Mouse (Mus musculus): ENCODE measurements around the gene Cpe.
"Not testable (repeated sequence)": the region's sequence is repeated elsewhere in the genome, so short reads cannot be mapped to it uniquely, and the experiment has no call there.

Gene Cpe

DNA sequence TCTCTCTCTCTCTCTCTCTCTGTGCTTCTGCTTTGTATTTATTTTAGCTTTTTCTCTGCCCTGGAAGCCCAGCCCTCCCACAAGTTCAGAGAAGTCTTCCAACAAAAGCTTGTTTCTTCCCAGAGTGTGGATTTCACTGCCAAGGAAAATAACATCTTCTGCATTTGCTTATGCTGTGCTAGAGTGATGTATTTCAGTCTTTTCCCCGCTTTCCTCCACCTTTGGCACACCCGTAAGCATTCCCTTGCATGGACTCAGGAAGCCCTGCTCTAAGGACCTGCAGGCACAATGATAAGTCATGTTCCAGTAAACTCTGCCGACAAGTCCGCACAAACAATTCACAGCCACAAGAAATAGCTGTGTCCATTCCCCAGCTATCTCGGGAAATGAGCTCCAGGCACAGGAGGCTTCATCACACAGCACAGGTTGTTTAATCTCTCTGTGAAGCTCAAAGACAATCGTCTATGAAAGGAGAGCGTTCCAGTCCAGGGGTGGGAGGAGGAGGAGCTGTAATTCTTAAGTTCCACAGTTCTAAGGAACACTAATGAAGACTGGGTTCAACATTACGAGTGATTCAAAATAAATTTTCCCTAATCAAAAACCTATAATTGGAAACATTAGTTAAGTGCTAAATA lies 17.8 kb downstream of the Cpe start:
- DNase-seq (ENCODE audit: low read depth, low spot score): peak; percentile 43

DNA sequence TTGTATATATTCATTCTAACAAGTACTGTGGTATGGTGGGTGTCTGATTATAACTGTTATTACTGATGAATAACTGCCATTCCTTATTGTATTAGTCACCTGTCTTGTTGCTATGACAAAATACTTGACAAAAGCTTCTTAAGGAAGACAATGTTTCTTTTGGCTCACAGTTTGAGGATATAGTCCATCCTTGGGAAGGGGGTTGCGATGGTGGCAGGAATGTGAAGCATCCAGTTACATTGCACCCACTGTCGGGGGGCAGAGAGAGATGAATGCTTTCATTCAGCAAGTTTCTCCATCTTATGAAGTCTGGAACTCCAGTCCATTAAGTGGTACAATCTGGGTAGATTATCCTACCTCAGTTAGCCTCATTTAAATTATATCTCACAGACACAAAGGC lies 19.9 kb downstream of the Cpe start:
- no peak for DNase-seq (ENCODE audit: low read depth, low spot score)

DNA sequence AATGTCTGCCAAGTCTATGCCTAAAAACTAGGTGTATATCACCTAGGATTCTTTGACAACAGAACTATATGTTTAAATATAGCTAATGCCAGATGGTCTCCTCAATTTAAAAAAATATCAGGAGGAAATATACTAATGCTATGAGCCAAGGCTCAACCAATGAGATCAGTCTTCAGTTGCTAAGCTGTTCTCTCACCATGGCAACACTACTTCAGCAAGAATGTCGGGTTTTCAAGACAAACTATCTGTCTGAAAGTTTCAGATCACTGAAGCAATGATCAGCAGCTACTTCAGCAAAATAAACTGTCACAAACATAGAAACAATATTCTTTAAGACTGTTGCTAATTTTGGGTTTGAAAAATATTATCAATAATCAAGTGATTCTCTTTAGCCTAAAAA lies 20.9 kb downstream of the Cpe start:
- peak; percentile 64 for DNase-seq (ENCODE audit: low read depth, low spot score)

DNA sequence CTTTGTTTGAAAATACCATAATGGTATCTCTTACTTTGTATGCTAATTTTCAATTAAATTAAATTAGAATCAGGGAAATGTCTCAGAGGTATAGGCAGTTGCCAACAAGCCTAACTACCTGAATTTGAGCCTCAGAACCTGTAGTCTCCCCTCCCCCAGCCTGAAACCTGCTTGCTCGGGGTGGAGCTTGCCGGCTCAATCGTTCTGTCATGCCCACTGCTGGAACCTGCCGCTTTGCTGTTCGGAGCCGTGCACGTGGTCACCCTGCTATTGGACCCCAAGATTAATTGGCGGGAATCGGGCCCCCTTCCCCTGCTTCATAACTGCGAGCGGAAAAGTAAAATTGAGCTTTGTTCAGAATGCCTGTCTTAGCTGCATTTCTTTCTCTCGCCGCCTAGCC lies 26.5 kb downstream of the Cpe start:
- not testable (repeated sequence) for DNase-seq (ENCODE audit: low read depth, low spot score)

DNA sequence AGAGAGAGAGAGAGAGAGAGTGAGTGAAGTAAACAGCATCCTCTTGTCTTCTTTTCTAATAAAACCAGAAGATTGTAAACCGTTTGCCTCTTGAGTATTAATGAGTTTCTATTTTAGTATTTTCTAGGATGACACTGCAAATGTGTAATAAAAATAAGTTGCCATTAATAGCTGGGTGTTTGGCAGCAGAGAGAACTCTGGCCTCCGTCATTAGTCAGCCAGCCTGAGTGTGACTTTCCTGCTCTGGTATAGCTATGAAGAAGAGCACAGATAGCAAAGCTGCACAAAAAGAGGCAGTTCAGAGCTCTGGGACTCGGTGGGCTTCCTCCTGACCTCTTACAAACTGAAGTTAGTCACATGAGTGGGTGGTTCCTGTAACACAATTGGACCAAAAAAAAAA lies 27.3 kb downstream of the Cpe start:
- DNase-seq (ENCODE audit: low read depth, low spot score): peak; percentile 85

DNA sequence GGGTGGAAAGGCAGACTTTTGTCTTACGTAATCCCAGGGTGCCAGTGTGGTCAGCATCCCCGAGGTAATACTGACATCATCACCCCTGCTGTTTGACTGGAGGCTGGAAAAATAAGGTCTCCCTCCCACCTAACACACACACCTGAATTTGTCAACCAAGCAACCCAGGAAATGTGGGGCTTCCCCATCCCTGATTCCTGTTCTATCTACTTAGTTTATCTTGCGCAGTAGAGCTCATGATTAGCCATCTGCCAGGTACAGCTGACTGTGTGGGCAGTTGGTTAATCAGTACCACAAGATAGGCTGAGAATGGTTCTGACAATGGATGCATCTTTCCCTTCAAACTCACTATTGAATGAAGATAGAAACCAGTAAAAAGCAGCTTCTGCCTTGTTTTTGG lies 28.0 kb downstream of the Cpe start:
- peak; percentile 96 for DNase-seq (ENCODE audit: low read depth, low spot score)

DNA sequence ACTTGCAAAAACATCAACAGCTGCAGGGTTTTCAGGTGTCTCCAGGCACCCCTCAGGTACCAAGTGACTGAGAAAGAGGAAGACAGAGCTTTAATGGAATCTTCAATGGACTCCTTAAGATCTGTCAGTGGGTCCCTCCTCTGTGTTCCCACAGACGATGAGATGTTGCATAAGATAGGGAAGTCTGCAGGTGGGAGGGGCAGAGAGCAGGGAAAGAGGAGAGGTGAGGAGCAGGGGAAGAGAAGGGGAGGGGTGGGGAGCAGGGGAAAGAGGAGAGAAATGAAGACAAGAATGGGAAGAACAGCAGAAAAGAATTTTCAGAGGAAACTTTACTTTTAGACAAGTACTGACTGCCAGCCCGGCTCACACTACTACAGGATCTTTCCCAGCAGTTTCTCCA lies 28.5 kb downstream of the Cpe start:
- peak; percentile 51 for DNase-seq (ENCODE audit: low read depth, low spot score)

DNA sequence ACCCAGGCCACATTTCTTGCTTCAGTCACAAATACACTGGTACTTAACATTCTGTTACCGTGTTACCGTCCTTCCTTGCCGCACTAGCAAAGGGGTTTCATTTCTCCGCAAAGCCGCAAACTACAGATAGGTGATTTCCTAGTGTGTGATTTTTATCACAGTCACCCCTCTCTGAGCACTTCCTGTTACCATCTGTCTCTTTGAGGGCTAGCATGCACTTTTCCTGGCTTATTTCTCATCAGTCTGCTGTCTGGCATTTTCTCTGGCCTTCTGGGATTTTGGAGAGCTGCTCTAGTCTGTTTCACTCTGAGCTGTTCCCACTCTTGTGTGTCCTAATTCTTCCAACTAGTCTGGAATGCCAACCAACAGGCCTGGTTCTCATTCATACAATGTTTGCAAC lies 33.8 kb downstream of the Cpe start:
- peak; percentile 97 for DNase-seq (ENCODE audit: low read depth, low spot score)

DNA sequence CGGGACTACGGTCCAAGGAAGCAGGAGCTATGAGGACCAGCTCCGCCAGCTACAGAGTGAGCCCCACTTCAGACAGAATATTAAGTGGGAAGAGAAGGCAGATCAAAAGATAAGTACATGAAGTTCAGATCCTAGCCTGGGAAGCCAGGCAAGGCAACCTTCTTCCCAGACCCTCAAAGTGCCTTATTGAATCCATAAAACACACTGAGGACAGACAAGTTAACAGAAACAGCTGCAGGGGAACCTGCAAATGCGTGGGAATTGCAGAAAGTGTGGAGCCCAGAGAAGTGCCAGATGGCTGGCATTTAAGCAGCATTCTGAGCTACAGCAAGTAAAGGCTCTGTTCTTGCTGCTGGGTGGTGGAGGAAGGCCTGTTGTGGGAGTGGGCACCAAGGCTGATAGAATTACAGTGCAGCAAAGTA lies 34.9 kb downstream of the Cpe start:
- peak; percentile 91 for DNase-seq (ENCODE audit: low read depth, low spot score)

DNA sequence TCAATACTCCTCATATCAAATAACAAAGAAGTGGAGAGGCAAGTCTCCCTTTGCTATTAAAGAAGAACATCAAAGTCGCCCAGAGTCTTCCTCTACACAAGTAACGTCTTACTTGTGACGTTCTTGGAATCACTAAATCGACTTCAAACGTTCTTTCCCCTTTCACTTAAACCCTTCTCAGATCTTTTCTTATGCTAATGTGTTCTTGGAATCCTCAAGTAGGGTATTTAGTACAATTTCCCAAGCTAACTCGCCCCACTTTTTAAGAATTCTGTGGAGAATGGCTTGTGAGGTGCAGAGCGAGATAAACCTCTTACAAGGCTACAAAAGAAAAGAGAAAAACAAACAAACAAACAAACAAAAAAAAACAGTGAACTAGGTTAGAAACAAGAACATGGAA lies 35.3 kb downstream of the Cpe start:
- DNase-seq (ENCODE audit: low read depth, low spot score): no peak

DNA sequence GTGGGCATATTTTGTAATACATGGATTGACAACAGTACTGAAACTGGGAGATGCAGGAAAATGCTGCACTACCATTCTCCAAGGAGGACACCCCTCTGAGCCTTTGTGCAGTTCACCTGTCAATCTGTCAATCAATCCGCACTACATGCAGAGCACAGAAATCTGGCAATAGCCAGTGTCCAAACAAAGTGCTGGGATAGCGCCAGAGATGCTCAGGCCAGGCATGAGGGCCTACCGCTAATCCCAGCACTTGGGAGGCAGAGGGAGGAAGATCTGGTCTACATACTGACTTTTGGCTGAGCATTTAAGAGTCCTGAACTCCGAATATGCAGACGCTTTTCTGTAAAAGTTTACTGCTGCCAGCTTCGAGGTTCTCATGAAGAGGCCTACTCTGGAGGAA lies 37.0 kb downstream of the Cpe start:
- peak; percentile 42 for DNase-seq (ENCODE audit: low read depth, low spot score)

DNA sequence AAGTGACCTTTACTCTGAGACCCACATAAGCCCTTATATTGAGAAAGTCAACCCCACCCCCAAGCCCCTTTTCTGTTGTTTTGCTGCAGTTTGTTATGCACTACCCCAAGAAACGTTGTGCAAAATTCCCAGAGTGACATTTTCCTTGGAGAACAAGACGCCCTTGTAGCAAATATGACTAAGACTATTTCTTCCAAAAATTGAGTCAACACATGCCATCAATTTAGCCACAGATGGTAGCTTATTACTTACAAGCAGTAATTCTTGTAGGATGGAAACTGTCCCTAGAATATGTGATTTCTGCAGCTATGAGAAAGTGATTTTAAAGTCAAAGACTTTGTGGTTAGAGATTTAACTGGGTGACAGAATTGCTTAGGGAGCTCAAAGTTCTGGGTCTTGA lies 37.8 kb downstream of the Cpe start:
- peak; percentile 89 for DNase-seq (ENCODE audit: low read depth, low spot score)

DNA sequence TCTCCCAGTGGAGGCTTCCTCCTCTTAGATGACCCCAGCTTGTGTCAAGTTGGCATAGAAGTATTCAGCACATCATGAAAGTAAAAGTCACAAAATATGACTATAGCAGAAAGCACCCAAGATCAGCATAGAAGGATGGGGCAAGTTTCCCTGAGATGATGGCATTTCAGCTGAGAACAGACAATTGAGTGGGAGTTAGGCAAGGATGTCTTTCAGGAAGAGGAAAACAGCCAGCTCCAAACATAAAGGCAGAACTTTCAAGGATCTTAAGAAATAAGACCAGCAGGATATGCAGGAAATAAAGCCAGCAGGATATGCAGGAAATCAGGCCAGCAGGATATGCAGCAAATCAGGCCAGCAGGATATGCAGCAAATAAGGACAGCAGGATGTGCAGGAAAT lies 40.6 kb downstream of the Cpe start:
- DNase-seq (ENCODE audit: low read depth, low spot score): peak; percentile 84

DNA sequence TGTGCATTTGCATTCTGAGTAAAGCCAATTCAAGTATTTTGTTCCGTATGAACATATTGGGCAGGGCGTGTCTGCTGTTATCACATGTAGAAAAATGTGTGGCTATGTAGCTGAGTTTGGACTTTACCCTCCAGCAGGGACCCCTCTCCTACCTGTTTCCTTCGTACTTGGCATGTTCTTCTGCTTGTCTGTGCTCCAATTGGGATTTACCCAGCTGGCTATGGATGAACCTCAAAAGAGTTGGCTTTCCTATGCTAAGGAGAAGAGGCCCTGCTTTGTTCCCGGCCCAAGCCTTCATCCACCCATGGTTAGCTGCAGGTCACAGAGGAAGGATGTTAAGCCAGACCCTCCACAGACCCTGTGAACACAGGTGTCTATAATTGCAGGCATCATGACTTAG lies 44.8 kb downstream of the Cpe start:
- DNase-seq (ENCODE audit: low read depth, low spot score): peak; percentile 30

DNA sequence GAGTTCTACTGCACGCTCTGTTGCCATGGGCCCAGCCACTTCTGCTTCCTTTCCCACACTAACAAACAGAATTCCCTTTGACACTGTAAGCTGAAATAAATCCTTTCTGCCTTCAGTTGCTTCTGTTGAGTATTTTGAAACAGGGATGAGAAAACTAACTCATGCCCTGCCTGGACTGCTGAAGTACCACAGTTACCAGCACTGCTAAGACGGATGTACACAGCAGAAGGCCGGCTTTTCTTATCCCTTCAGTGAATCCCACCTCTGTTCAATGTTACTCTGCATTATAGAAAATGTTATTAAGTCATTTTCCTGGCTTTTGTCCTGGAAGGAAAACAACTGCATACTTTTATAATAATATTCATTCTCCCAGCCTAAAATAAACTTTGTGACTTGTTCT lies 45.7 kb downstream of the Cpe start:
- no peak for DNase-seq (ENCODE audit: low read depth, low spot score)

DNA sequence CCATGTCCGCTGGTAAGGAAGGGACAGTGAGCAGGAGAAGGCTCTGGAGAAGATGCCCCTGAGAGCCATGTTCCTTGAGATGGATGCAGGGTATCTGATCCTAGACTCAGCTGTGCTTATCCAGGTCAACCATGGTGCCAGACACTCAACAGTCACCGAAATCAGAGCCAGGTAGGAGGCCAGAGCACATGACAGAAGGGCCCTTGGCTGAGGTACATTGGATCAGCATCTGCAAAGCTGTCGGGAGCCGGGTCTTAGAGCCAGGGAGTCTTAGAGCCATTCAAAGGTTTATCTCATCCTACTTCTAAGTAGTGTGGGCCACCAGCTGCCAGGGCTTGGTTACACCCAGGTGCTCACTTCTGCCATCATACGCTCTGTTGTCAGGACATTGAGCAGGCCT lies 46.4 kb downstream of the Cpe start:
- DNase-seq (ENCODE audit: low read depth, low spot score): peak; percentile 39

DNA sequence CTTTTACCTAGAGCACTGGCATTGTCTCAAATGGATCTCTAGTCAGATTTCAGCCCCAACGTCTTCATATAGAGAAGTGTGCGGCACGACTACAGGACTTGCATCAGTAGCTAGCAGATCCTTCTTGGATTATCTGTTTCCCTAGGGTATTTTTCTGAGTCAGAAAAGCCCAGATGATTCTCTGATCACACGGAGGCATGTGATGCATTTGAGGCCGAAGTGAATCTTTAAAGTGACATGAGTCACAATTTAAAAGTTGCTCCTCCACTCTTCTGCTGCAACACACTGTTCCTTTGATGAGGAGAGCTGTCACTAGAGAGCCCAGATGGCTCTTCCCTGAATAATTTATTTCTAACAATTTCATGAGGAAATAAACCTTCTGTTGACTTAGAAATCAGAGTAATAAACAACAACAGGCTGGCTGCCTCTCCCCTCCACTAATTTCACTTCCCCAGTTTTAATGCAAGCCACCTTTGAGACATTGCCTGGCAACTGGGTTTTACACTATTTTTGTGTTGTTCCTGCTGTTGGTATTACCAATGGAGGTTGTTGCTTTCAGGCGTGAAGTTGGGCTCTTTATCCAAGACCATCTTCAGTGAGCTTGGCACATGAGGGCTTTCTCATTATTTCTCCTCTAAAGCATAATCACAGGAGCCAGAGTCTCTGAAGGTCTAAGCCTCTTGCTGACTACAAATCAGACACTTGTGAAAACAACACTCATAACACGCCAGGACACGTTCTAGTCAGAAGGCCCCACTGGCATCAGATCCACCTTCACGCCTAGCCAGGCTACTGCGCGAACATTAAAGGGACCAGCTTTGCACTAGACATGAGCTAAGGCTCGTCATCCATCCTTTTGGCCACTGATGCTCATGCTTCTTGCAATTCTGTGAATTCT lies 48.5 kb downstream of the Cpe start:
- peak; percentile 79 for DNase-seq (ENCODE audit: low read depth, low spot score)

DNA sequence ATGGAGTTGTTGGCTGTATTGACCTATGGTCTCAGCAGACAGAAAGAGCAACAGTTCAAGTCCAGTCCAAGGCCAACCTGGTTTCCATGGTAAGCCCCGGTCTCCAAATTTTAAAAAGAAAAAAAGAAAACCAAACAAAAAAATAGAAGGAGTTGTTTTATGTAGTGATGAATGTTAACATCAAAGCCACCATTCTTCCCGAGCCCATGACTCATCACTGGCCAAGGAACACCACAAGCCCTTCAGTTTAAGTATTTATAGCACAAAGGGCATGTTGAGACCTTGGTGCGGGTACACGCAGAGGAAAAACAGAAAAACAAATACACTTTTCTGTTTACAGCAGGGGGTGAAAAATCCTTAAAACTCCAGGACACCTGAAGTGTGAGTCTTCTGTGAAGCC lies 49.5 kb downstream of the Cpe start:
- peak; percentile 59 for DNase-seq (ENCODE audit: low read depth, low spot score)

DNA sequence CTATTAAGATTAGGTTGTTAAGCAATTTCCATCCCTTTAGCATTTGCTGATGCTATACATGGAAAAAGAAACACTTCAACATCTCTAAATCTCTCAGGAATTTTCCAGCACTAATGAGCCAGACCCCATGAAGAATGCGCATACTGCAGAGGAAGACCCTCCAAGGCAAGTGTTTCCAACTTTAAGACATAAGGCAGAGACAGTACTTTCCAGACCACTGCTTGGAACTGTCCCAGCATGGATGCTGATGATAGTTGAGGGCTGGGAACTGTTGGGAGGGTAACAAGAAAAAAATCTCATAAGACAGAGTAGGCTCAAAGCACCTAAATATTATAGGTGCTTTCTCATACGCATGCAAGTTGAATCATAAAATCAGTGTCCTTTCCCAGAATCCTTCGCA lies 50.1 kb downstream of the Cpe start:
- DNase-seq (ENCODE audit: low read depth, low spot score): no peak

DNA sequence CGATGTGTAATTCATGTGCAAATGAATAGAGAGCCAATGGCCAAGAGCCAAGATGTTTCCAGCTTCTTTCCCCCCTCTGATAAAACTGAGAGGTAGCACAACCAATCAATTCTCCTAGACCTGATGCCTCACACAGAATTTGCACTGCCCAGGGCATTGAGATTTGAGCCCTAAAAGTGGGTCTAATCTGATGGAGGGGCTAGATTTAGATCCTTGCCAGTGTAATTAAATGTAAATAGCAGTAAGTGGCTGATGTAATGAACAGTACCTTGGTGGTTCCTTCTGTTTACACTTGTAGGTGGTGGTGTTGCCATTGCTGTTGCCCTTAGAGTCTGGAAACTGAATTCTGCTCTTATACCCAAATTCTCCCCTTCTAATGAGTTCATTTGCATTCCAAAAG lies 52.3 kb downstream of the Cpe start:
- no peak for DNase-seq (ENCODE audit: low read depth, low spot score)

DNA sequence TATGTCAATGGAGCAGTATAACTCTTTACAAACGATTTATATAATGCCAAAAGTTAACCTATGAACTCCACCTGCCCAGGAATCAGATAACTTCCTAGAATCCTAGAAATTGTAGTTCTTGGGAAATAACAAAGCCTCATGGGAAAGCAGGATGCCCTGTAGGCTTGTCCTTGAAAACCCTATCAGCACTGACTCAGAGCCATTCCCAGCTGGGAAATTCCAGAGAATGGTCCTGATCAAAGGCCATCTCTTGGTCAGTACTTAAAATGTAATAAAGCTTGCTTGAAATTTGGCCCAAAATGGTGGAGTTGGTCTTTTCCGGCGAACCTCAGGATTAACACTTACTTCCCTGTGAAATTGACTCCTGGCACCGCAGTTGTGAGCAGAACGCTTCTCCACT lies 53.2 kb downstream of the Cpe start:
- DNase-seq (ENCODE audit: low read depth, low spot score): no peak

DNA sequence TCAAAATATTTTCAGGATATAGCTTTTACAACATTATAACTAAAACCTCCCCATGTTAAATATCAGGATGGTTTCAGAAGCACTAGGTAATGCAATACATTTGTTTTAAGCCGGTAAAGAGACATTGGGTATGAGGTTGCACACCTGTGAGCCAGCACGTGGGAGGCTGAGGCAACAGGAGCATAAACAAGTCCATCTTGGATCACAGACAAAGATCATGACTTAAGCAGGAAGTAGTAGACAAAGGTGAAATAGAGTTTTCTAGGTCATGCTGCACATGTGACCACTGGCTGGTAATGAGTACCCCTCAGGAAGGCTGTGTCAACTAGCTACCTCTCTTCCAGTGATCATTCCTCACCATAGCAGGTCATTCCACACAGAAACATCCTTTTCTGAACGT lies 58.0 kb downstream of the Cpe start:
- DNase-seq (ENCODE audit: low read depth, low spot score): no peak

DNA sequence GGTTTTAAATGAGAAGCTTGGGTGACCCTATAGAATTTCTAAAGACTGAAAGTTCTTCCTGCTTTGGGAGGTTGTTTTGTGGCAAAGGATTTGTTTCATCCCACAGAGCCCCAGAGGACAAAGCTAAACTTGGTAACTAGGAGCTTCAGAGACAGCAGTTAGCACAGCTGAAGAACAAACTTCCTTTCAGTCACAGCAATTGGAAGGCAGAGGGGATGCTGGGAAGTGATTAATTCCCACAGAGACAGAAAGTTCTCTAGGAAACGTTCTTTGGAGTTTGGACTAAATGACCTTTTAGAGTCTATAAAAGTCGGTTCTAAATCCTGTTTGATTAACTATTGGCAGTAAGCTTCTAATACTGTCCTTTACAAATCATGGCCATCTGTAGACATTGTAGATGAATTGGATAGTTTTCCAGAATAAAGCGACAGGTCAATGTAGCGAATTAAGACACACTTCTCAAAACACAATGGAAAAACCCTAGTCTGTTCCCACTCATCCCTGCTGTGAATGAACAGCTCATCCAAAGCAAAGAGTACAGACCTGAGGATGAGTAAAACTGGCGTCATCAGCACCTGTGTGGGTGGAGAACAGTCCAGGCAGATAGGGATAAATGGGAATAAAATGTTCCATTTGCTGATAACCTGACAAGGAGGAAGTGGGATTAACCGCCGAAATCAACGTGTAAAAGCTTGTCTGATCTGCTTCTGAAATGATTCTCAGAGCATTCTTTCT lies 58.6 kb downstream of the Cpe start:
- peak; percentile 95 for DNase-seq (ENCODE audit: low read depth, low spot score)
